Mouse (Mus musculus) spleen, adult 2 months (tissue): Measurements from ENCODE around the gene Bcl7b.

ENCODE experiments used
- CTCF ChIP-seq: fragments of 200-500 bp; IDR thresholded peaks from 2 replicates; pipeline ENCODE4 v1.5.1; 2011; ENCODE audit warnings: mild to moderate bottlenecking, inconsistent platforms; ENCODE audit not compliant: insufficient read depth, insufficient read length, insufficient replicate concordance; ENCODE audit errors: extremely low read depth
- POLR2A ChIP-seq: fragments of 200-500 bp; IDR thresholded peaks from 2 replicates; pipeline ENCODE4 v1.6.1; 2011; ENCODE audit warnings: low read depth, low read length, inconsistent platforms

- TF ChIP-seq POLR2A (no peak), CTCF (no peak)
These were observed 1.2 kb upstream of the Bcl7b start for GRCm38 (mm10) chr5:135166909-135167308.
